Mouse (Mus musculus): ENCODE data around the gene Aff4. TPM values are rescaled to one million over a fixed set of nuclear protein-coding genes. Genes with fewer than 3 reads are reported as not detected.
"Not testable (repeated sequence)": the region's sequence is repeated elsewhere in the genome, so short reads cannot be mapped to it uniquely, and the experiment has no call there.

Aff4 gene
- polyA plus RNA-seq, 1 experiment from 2014 or later: 47.8 TPM

DNA sequence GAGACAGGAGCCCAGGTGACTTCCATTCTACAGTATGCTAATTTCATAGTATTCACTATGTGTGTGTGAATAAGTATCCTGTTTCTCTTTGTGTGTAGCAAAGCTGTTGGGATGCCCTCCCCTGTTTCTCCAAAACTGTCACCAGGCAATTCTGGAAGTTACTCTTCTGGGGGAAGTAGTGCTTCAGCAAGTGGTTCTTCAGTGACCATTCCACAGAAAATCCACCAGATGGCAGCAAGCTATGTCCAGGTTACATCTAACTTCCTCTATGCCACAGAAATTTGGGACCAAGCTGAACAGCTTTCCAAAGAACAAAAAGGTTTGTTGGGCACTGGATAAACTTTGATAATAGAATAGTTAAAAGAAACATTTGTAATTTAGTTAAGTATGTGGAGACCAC, 61.1 kb downstream of the Aff4 start:
- Histone ChIP-seq H3K27me3 (ENCODE audit: control insufficient read depth, insufficient read depth, low read length) (no peaks in the 10 kb centered on the region), H3K4me3 (ENCODE audit: low read depth, low read length) (no peak overlapping the region), H3K9ac (ENCODE audit: low read length) (no peak overlapping the region), H3K36me3 (ENCODE audit: control insufficient read depth, insufficient read depth, low read length) (peaks cover 17% of the 10 kb centered on the region), H3K27ac (ENCODE audit: low read depth, low read length) (no peak overlapping the region), H3K4me2 (ENCODE audit: low read depth) (no peak overlapping the region), H3K9me3 (ENCODE audit: control insufficient read depth, low read length) (no peaks in the 10 kb centered on the region), H3K4me1 (ENCODE audit: control insufficient read depth, insufficient read depth, low read length) (no peaks in the 10 kb centered on the region)
- no peak for ATAC-seq (ENCODE audit: insufficient read depth, low FRiP score, low TSS enrichment)
- DNase-seq (ENCODE audit: low spot score): no peak

DNA sequence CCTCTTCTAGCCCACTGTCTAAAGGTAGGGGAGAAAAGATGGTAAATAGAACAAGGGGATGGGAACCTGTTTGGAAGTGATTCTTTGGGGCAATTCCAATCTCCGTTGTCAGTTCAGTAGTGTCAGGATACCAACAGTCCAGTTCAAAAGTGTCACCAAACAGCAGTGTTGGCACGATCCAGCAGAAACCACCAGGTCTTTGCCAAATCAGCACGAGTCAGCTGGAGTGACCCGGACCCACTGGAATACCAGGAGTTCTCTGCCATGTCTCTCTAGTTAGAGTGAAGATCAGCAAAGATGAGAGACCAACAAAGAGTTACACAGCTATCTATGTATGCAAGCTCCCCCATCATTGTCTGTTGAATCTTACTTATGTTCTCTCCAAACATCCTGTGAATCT, 63.2 kb downstream of the Aff4 start:
- no peak overlapping the region for H3K4me2 ChIP-seq (ENCODE audit: low read depth)
- H3K9ac ChIP-seq (ENCODE audit: low read length): no peak overlapping the region
- ATAC-seq (ENCODE audit: insufficient read depth, low FRiP score, low TSS enrichment) (no peak), DNase-seq (ENCODE audit: low spot score) (no peak)
- no peaks in the 10 kb centered on the region for H3K4me1 ChIP-seq (ENCODE audit: control insufficient read depth, insufficient read depth, low read length)
- no peaks in the 10 kb centered on the region for H3K9me3 ChIP-seq (ENCODE audit: control insufficient read depth, low read length)
- WGBS: 92% methylated on average over 4 of the region's 4 CpGs
- H3K4me3 ChIP-seq (ENCODE audit: low read depth, low read length): no peak overlapping the region
- H3K27ac ChIP-seq (ENCODE audit: low read depth, low read length): no peak overlapping the region
- no peaks in the 10 kb centered on the region for H3K27me3 ChIP-seq (ENCODE audit: control insufficient read depth, insufficient read depth, low read length)
- peaks cover 12% of the 10 kb centered on the region for H3K36me3 ChIP-seq (ENCODE audit: control insufficient read depth, insufficient read depth, low read length)

DNA sequence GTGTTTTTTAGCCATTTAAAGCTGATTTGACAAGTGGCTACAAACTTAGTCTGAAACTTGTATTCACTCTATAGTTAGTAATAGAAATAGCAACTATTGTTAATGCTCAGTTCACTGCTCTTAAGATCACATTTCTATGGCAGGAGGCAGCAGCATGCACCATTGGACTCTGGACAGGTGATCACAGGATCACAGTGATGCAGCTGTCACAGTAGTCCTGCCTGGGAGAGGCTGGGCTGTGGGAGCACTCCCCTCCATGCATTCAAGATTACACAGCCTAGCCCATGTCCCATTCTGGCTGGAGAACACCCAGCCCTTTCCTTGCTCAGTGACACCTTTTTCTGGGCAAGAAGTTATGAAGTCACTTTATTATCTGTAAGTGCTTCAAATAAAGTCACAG, 67.4 kb downstream of the Aff4 start:
- DNase-seq (ENCODE audit: low spot score): no peak
- Histone ChIP-seq H3K4me1 (ENCODE audit: control insufficient read depth, insufficient read depth, low read length) (no peaks in the 10 kb centered on the region), H3K27me3 (ENCODE audit: control insufficient read depth, insufficient read depth, low read length) (no peaks in the 10 kb centered on the region), H3K36me3 (ENCODE audit: control insufficient read depth, insufficient read depth, low read length) (peaks cover 6% of the 10 kb centered on the region), H3K4me3 (ENCODE audit: low read depth, low read length) (no peak overlapping the region), H3K9me3 (ENCODE audit: control insufficient read depth, low read length) (no peaks in the 10 kb centered on the region), H3K27ac (ENCODE audit: low read depth, low read length) (no peak overlapping the region), H3K9ac (ENCODE audit: low read length) (no peak overlapping the region), H3K4me2 (ENCODE audit: low read depth) (no peak overlapping the region)
- no peak for ATAC-seq (ENCODE audit: insufficient read depth, low FRiP score, low TSS enrichment)

DNA sequence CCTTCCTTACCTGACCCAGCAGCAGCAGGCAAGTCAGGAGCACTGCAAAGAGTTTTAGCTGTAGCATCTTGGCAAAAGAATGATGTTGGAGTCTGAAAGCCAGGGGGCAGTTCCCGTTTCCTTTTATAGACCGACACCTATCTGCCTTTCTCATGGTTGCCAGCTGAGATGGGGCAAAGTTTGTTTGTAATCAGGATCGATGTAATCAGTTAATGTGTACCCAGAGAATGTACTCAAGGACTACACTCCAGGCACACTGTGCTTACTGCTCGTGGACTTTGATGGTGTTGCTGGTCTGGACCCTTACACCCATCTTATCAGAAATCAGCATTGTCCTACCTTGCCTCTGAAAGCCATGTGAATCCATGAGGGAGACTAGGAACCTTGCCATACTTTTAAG, 72.4 kb downstream of the Aff4 start, which contains the start of gene Leap2:
TSS of gene Leap2 (minus strand) at position 135 of the 400 bp plus-strand sequence.
- ATAC-seq (ENCODE audit: insufficient read depth, low FRiP score, low TSS enrichment) (no peak), DNase-seq (ENCODE audit: low spot score) (no peak)
- H3K27me3 ChIP-seq (ENCODE audit: control insufficient read depth, insufficient read depth, low read length): no peaks in the 10 kb centered on the region
- 92% methylated on average over 4 of the region's 4 CpGs for WGBS
- no peak within 1 kb of the TSS for H3K4me3 ChIP-seq (ENCODE audit: low read depth, low read length)
- no peaks in the 10 kb centered on the region for H3K9me3 ChIP-seq (ENCODE audit: control insufficient read depth, low read length)
- H3K4me1 ChIP-seq (ENCODE audit: control insufficient read depth, insufficient read depth, low read length): no peaks in the 10 kb centered on the region
- no peak within 1 kb of the TSS for H3K9ac ChIP-seq (ENCODE audit: low read length)
- no peak within 1 kb of the TSS for H3K4me2 ChIP-seq (ENCODE audit: low read depth)
- H3K36me3 ChIP-seq (ENCODE audit: control insufficient read depth, insufficient read depth, low read length): no peaks in the 10 kb centered on the region
- H3K27ac ChIP-seq (ENCODE audit: low read depth, low read length): no peak within 1 kb of the TSS

DNA sequence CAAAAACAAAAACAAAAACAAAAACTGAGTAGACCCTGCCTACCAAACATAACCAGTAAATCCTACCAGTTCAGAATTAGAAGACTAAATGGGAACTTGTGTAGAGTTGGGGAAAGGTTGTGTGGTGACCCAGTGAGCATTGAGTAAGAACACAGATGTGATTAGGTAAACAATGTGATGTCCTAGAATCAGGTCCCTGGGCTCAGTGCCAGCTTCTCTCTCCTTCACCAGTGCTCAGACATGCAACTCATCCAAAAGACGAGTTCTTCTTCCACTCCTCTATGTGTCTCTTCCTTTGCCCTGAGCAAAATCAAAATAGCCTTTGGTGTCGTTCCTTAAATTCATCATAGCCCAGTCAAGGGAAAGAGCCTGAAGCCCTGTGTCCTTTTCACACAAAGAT, 74.2 kb downstream of the Aff4 start:
- no peaks in the 10 kb centered on the region for H3K27me3 ChIP-seq (ENCODE audit: control insufficient read depth, insufficient read depth, low read length)
- no peak for DNase-seq (ENCODE audit: low spot score)
- no peak overlapping the region for H3K4me2 ChIP-seq (ENCODE audit: low read depth)
- no peaks in the 10 kb centered on the region for H3K9me3 ChIP-seq (ENCODE audit: control insufficient read depth, low read length)
- no peak for ATAC-seq (ENCODE audit: insufficient read depth, low FRiP score, low TSS enrichment)
- no peak overlapping the region for H3K27ac ChIP-seq (ENCODE audit: low read depth, low read length)
- WGBS: 83% methylated on average over 2 of the region's 2 CpGs
- peaks cover 5% of the 10 kb centered on the region; the same call in 1 of the 2 replicates for H3K36me3 ChIP-seq (ENCODE audit: control insufficient read depth, insufficient read depth, low read length)
- H3K4me3 ChIP-seq (ENCODE audit: low read depth, low read length): no peak overlapping the region
- H3K9ac ChIP-seq (ENCODE audit: low read length): no peak overlapping the region
- peaks cover 5% of the 10 kb centered on the region for H3K4me1 ChIP-seq (ENCODE audit: control insufficient read depth, insufficient read depth, low read length)

DNA sequence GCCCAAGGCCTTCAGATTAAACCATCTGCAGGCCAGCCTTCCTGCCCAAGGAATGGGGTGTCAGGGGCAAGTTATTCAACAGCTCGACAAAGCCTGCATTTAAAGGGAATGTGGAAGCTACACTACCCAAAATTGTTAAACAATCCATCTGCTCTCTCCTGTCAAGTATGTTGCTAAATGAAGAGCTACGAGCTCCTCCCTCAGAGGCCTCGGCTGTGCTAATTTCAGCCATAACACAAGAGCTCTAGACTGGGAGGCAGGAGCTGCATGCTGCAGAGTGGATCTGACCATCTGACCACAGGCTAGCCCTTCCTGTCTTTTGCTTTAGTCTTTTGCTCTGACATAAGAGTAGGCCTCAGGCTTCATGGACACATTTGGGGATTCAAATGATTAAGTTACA, 74.6 kb downstream of the Aff4 start:
- peaks cover 5% of the 10 kb centered on the region; the same call in 1 of the 2 replicates for H3K36me3 ChIP-seq (ENCODE audit: control insufficient read depth, insufficient read depth, low read length)
- peaks cover 8% of the 10 kb centered on the region for H3K4me1 ChIP-seq (ENCODE audit: control insufficient read depth, insufficient read depth, low read length)
- no peak overlapping the region for H3K9ac ChIP-seq (ENCODE audit: low read length)
- no peak overlapping the region for H3K4me3 ChIP-seq (ENCODE audit: low read depth, low read length)
- no peaks in the 10 kb centered on the region for H3K27me3 ChIP-seq (ENCODE audit: control insufficient read depth, insufficient read depth, low read length)
- WGBS: 72% methylated on average over 3 of the region's 3 CpGs
- ATAC-seq (ENCODE audit: insufficient read depth, low FRiP score, low TSS enrichment): no peak
- no peak overlapping the region for H3K27ac ChIP-seq (ENCODE audit: low read depth, low read length)
- no peaks in the 10 kb centered on the region for H3K9me3 ChIP-seq (ENCODE audit: control insufficient read depth, low read length)
- no peak for DNase-seq (ENCODE audit: low spot score)
- no peak overlapping the region for H3K4me2 ChIP-seq (ENCODE audit: low read depth)

DNA sequence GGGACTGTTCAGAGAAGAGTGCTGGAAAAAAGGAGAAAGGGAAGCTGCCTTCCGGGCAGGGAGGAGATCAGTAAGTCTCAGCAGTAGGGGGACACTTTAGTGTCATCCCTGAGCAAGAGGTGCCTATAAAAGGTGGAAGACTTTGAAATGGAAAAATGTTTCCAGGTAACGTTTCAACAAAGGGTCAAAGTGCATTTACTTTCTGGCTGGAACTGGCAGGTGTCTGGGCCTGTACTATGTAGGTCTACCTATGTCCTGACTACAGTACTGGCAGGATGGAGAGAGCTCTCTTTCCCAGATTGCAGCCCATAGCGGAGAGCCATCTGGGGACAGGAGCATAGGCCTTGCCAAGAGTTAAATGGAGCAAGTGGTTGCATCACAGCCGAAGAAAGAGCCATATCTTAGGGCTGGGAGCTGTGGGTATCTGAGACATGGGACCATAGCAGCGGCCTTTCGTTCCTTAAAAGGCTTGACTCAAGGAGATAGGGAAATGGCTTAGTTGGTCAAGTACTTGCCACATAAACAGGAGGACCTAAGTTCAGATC, 75.2 kb downstream of the Aff4 start:
- no peak overlapping the region for H3K4me2 ChIP-seq (ENCODE audit: low read depth)
- H3K9ac ChIP-seq (ENCODE audit: low read length): no peak overlapping the region
- H3K36me3 ChIP-seq (ENCODE audit: control insufficient read depth, insufficient read depth, low read length): peaks cover 5% of the 10 kb centered on the region; the same call in 1 of the 2 replicates
- DNase-seq (ENCODE audit: low spot score) (no peak), ATAC-seq (ENCODE audit: insufficient read depth, low FRiP score, low TSS enrichment) (no peak)
- no peaks in the 10 kb centered on the region for H3K9me3 ChIP-seq (ENCODE audit: control insufficient read depth, low read length)
- no peak overlapping the region for H3K27ac ChIP-seq (ENCODE audit: low read depth, low read length)
- no peaks in the 10 kb centered on the region for H3K27me3 ChIP-seq (ENCODE audit: control insufficient read depth, insufficient read depth, low read length)
- H3K4me1 ChIP-seq (ENCODE audit: control insufficient read depth, insufficient read depth, low read length): peaks cover 8% of the 10 kb centered on the region
- no peak overlapping the region for H3K4me3 ChIP-seq (ENCODE audit: low read depth, low read length)
- WGBS: 88% methylated on average over 6 of the region's 6 CpGs

DNA sequence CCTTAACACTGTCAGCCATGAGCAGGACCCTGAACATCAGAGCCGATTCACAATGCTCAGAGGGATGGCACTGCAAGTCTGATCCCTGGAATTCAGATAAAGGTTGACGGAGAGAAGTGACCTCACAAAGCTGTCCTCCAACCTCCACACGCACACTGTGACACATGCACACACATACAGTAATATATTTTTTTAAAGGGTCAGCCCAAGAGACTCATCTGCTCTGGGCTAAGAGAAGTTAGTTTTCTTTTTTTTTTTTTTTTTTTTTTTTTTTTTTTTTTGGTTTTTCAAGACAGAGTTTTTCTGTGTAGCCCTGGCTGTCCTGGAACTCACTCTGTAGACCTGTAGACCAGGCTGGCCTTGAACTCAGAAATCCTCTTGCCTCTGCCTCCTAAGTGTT, 76.3 kb downstream of the Aff4 start:
- H3K36me3 ChIP-seq (ENCODE audit: control insufficient read depth, insufficient read depth, low read length); DNase-seq (ENCODE audit: low spot score); H3K4me2 ChIP-seq (ENCODE audit: low read depth); H3K27me3 ChIP-seq (ENCODE audit: control insufficient read depth, insufficient read depth, low read length); H3K27ac ChIP-seq (ENCODE audit: low read depth, low read length); H3K4me3 ChIP-seq (ENCODE audit: low read depth, low read length); ATAC-seq (ENCODE audit: insufficient read depth, low FRiP score, low TSS enrichment); H3K9ac ChIP-seq (ENCODE audit: low read length); H3K4me1 ChIP-seq (ENCODE audit: control insufficient read depth, insufficient read depth, low read length); H3K9me3 ChIP-seq (ENCODE audit: control insufficient read depth, low read length): not testable (repeated sequence)
- WGBS: 91% methylated on average over 3 of the region's 3 CpGs

DNA sequence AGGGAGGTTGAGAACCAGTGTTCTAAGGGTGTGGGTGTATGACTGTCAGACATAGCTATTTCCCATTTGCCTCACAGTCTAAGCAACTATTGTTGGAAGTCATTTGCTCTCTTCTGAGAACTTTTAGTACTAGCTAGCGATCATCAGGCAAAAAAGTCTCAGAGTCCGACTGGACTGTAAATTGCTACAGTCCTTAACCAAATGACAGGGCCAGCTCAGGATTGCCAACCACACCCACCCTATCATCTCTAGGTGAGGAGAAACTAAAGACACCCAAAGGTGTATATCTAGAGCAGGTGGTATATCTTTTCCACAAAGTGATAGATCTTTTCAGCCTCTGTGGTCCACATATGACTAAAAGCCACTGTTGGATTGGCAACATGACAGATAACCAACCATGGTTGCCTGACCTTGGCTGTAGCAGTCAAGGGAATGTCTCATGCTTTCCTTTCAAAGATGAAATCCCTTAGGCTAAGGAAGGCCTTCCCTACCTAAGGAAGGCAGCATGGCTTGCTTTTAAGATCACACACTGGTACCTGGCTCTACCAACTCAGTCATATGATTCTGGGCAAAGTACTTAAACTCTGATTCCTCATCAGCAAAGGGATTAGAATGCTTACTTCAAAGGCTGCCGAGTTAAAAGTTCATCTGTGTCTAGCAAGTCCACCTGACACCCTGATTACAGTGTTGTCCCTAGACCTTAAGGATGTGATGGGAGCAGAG, 77.5 kb downstream of the Aff4 start:
- no peak for DNase-seq (ENCODE audit: low spot score)
- Histone ChIP-seq H3K9me3 (ENCODE audit: control insufficient read depth, low read length) (no peaks in the 10 kb centered on the region), H3K4me1 (ENCODE audit: control insufficient read depth, insufficient read depth, low read length) (peaks cover 8% of the 10 kb centered on the region), H3K27ac (ENCODE audit: low read depth, low read length) (no peak overlapping the region), H3K9ac (ENCODE audit: low read length) (no peak overlapping the region), H3K27me3 (ENCODE audit: control insufficient read depth, insufficient read depth, low read length) (no peaks in the 10 kb centered on the region), H3K36me3 (ENCODE audit: control insufficient read depth, insufficient read depth, low read length) (peaks cover 5% of the 10 kb centered on the region; the same call in 1 of the 2 replicates), H3K4me3 (ENCODE audit: low read depth, low read length) (no peak overlapping the region), H3K4me2 (ENCODE audit: low read depth) (no peak overlapping the region)
- no peak for ATAC-seq (ENCODE audit: insufficient read depth, low FRiP score, low TSS enrichment)
- whole genome bisulfite sequencing: 92% methylated on average over 3 of the region's 3 CpGs
